Mouse (Mus musculus): ENCODE measurements at regions not wholly inside any gene's neighbourhood (a gene's known extent, or its start where the extent isn't known, plus 50 kb on each side); places are given as distances from the start of the nearest gene placed in this dataset.

DNA sequence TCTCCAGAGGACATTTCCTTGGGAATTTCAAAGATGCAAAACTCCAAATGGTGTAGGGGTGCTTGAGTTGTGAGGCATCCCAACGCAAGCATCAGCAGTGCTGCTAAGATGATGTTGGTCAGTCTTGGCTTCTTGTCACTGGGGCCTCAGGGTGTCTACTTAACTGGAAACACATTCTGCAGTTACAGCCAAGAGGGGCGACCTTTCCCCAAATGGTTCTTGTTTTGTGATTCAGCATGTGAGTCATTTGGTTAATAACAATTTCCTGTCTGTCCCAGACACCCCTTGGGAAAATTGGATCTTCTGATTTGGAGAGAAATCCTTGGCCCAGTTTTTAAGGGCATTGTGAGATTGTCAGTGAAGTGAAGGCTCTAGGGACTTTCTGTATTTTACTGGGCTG lies 1131.3 kb downstream of the Slc22a22 start:
- Histone ChIP-seq H3K36me3 (replicated peaks in 1 of 2; ENCODE audit: control insufficient read depth in 1 of 2, insufficient read depth in 1 of 2, low read length in 1 of 2) (no peaks in the 10 kb centered on the region), H3K9ac (ENCODE audit: insufficient read depth, low read depth) (no peak overlapping the region), H3K79me2 (replicated peaks; ENCODE audit: control insufficient read depth, extremely low read depth, insufficient read depth, poor library complexity, severe bottlenecking) (no peaks in the 10 kb centered on the region), H3K4me2 (ENCODE audit: insufficient read depth, low read depth, poor library complexity, severe bottlenecking) (no peak overlapping the region), H3K4me3 (replicated peaks in 1 of 3; ENCODE audit: low read depth in 2 of 3, low read length in 2 of 3, poor library complexity in 1 of 3) (no peak overlapping the region), H3K27ac (ENCODE audit: insufficient read depth, low read depth) (no peak overlapping the region), H3K9me3 (replicated peaks; ENCODE audit: low read length) (no peaks in the 10 kb centered on the region), H3K27me3 (replicated peaks) (no peaks in the 10 kb centered on the region), H3K4me1 (ENCODE audit: control insufficient read depth in 1 of 2, insufficient read depth in 2 of 2) (0 out of 4 replicates have a peak, but pooled peaks cover 0 to 2% of the 10 kb centered on the region in 2 experiments)
- in situ Hi-C loops (cut with MboI; ENCODE audit: low pct_ligation_motif_present, low pct_unique_long_range_greater_than_20kb, low sequenced_read_pairs) (loop anchor here (25.0 kb wide), 3 partner anchors 284 to 1191 kb away; no protein-coding TSS in a partner anchor), dilution Hi-C loops (cut with MboI; ENCODE audit: extremely low pct_ligation_motif_present, extremely low pct_unique_long_range_greater_than_20kb, low sequenced_read_pairs) (no loop called here)
- TF ChIP-seq ZC3H11A (IDR thresholded peaks at IDR 0.05; ENCODE audit: low read depth, low read length): no peak
- TF ChIP-seq NRF1 (IDR thresholded peaks at IDR 0.05; ENCODE audit: low read depth, low read length): no peak
- TF ChIP-seq SMC3 (IDR thresholded peaks at IDR 0.05; ENCODE audit: low read depth, low read length): no peak
- TF ChIP-seq JUN (IDR thresholded peaks at IDR 0.05; ENCODE audit: insufficient read depth, low read depth, low read length): no peak
- no peak for TF ChIP-seq TBP (conservative IDR thresholded peaks at IDR 0.05; ENCODE audit: low read depth, low read length)
- TF ChIP-seq POLR2AphosphoS2 (IDR thresholded peaks at IDR 0.05; ENCODE audit: low read depth, low read length): no peak
- no peak for TF ChIP-seq KAT2A (IDR thresholded peaks at IDR 0.05; ENCODE audit: insufficient replicate concordance, low read length)
- TF ChIP-seq TCF12 (IDR thresholded peaks at IDR 0.05; ENCODE audit: low read depth, low read length): no peak
- no peak for TF ChIP-seq ZMIZ1 (IDR thresholded peaks at IDR 0.05; ENCODE audit: low read depth, low read length)
- no peak for TF ChIP-seq E2F4 (IDR thresholded peaks at IDR 0.05; ENCODE audit: insufficient replicate concordance, low read depth, low read length)
- no peak for TF ChIP-seq ELF1 (IDR thresholded peaks at IDR 0.05; ENCODE audit: low read depth, low read length)
- TF ChIP-seq IRF4 (IDR thresholded peaks at IDR 0.05; ENCODE audit: low read depth, low read length): no peak
- TF ChIP-seq ETS1 (conservative IDR thresholded peaks at IDR 0.05; ENCODE audit: low read depth, low read length): no peak
- no peak for TF ChIP-seq USF1 (IDR thresholded peaks at IDR 0.05; ENCODE audit: low read depth, low read length)
- TF ChIP-seq RCOR1 (conservative IDR thresholded peaks at IDR 0.05; ENCODE audit: low read depth, low read length): no peak
- TF ChIP-seq MXI1 (IDR thresholded peaks at IDR 0.05; ENCODE audit: low read depth, low read length): no peak
- TF ChIP-seq USF2 (conservative IDR thresholded peaks at IDR 0.05; ENCODE audit: low read depth, low read length): no peak
- no peak for DNase-seq (ENCODE audit: extremely low read depth)

DNA sequence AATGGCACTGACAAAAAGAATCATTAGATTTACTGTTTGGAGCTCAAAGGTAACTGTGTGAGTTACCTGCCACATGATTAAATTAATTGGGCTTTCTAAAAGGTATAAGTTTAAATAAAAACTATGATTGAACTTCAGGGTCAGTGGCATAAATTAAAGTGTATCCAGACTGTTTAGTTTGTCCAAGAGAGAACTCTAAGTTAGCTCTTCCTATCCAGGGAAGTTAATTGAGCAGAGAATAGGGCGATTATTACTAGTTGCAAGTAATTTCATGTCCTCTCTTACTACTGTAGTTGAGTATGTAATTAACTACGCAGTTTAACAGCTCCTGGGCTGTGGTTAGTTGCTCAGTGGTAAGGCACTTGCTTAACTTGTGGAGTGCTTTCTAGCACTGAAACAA lies 1132.5 kb downstream of the Slc22a22 start:
- Histone ChIP-seq H3K27ac (ENCODE audit: insufficient read depth, low read depth) (no peak overlapping the region), H3K4me2 (ENCODE audit: insufficient read depth, low read depth, poor library complexity, severe bottlenecking) (no peak overlapping the region), H3K36me3 (replicated peaks in 1 of 2; ENCODE audit: control insufficient read depth in 1 of 2, insufficient read depth in 1 of 2, low read length in 1 of 2) (no peaks in the 10 kb centered on the region), H3K79me2 (replicated peaks; ENCODE audit: control insufficient read depth, extremely low read depth, insufficient read depth, poor library complexity, severe bottlenecking) (no peaks in the 10 kb centered on the region), H3K4me1 (ENCODE audit: control insufficient read depth in 1 of 2, insufficient read depth in 2 of 2) (0 out of 4 replicates have a peak, but pooled peaks cover 0 to 2% of the 10 kb centered on the region in 2 experiments), H3K9me3 (replicated peaks; ENCODE audit: low read length) (no peaks in the 10 kb centered on the region), H3K9ac (ENCODE audit: insufficient read depth, low read depth) (no peak overlapping the region), H3K4me3 (replicated peaks in 1 of 3; ENCODE audit: low read depth in 2 of 3, low read length in 2 of 3, poor library complexity in 1 of 3) (no peak overlapping the region), H3K27me3 (replicated peaks) (no peaks in the 10 kb centered on the region)
- TF ChIP-seq USF2 (conservative IDR thresholded peaks at IDR 0.05; ENCODE audit: low read depth, low read length) (no peak), EP300 (IDR thresholded peaks at IDR 0.05; ENCODE audit: low read length) (no peak), MXI1 (IDR thresholded peaks at IDR 0.05; ENCODE audit: low read depth, low read length) (no peak), HCFC1 (IDR thresholded peaks at IDR 0.05; ENCODE audit: low read depth, low read length) (no peak), MYC (IDR thresholded peaks at IDR 0.05; ENCODE audit: low read depth, low read length) (no peak), RAD21 (IDR thresholded peaks at IDR 0.05; ENCODE audit: low read depth, low read length) (no peak), MAFK (IDR thresholded peaks at IDR 0.05; ENCODE audit: insufficient replicate concordance, low read length) (no peak), CHD2 (IDR thresholded peaks at IDR 0.05; ENCODE audit: low read length) (no peak), ZKSCAN1 (IDR thresholded peaks at IDR 0.05; ENCODE audit: borderline replicate concordance, low read depth, low read length) (no peak), IRF4 (IDR thresholded peaks at IDR 0.05; ENCODE audit: low read depth, low read length) (no peak), MEF2A (IDR thresholded peaks at IDR 0.05; ENCODE audit: borderline replicate concordance, low read depth, low read length) (no peak), CTCF (conservative IDR thresholded peaks at IDR 0.05 in 1 of 2, IDR thresholded peaks at IDR 0.05 in 1 of 2; ENCODE audit: low read depth in 2 of 2, low read length in 2 of 2) (no peak)
- in situ Hi-C loops (cut with MboI; ENCODE audit: low pct_ligation_motif_present, low pct_unique_long_range_greater_than_20kb, low sequenced_read_pairs) (loop anchor here (25.0 kb wide), 3 partner anchors 283 to 1192 kb away; no protein-coding TSS in a partner anchor), dilution Hi-C loops (cut with MboI; ENCODE audit: extremely low pct_ligation_motif_present, extremely low pct_unique_long_range_greater_than_20kb, low sequenced_read_pairs) (no loop called here)
- no peak for DNase-seq (ENCODE audit: extremely low read depth)

Data from CH12.LX (cell line).